Mouse (Mus musculus) gastrocnemius, adult 8-10 months (tissue): ENCODE measurements around the gene Psmd8. TPM values are rescaled to one million over a fixed set of nuclear protein-coding genes. Genes with fewer than 3 reads are reported as not detected.
"Not testable (repeated sequence)": the region's sequence is repeated elsewhere in the genome, so short reads cannot be mapped to it uniquely, and the experiment has no call there.

Experiments
- DNase-seq, 2 experiments: peaks; one replicate each; pipeline ENCODE4 v3.0.0; 2022; ENCODE audit warnings: low spot score in 2 of 2
- total RNA-seq, 4 experiments: library from RNA; stranded (reverse); gene quantifications; 2 replicates each; pipeline ENCODE4 v1.2.4; 2022

The Psmd8 gene
- total RNA-seq, 4 experiments from 2014 or later = 168 to 274 (median 229) TPM

GRCm38 (mm10) chr7:29139237-29139636 is 41.3 kb downstream of the Psmd8 start:
- not testable (repeated sequence) for DNase-seq

- no peak for DNase-seq
Measured at GRCm38 (mm10) chr7:29137429-29137828, 43.1 kb downstream of the Psmd8 start.

- DNase-seq = no peak
Measured at GRCm38 (mm10) chr7:29134693-29135386, 45.7 kb downstream of the Psmd8 start, which contains the start of gene Rasgrp4. TSS of gene Rasgrp4 (plus strand) at chr7:29134851.

- DNase-seq = no peak
Measured at GRCm38 (mm10) chr7:29134230-29134629, 46.3 kb downstream of the Psmd8 start.

GRCm38 (mm10) chr7:29128725-29129124 is 51.8 kb downstream of the Psmd8 start:
- no peak for DNase-seq

- peak; percentile 74 to 79 for DNase-seq
Measured at GRCm38 (mm10) chr7:29126173-29126915, 54.2 kb downstream of the Psmd8 start.

- peak; percentile 77 to 86 for DNase-seq
Measured at GRCm38 (mm10) chr7:29124970-29125369, 55.5 kb downstream of the Psmd8 start, which contains the start of gene Ryr1. TSS of gene Ryr1 (minus strand) at chr7:29125179.

Other genes starting within 250 kb of the Psmd8 start
- gene Actn4, start 218.4 kb downstream of the Psmd8 start, total RNA-seq = 10 to 100 TPM; 21.3 to 36.9 (median 28.2) TPM
- 100 to 1,000 TPM; 130 to 143 (median 134) TPM for gene Eif3k, start 198.8 kb downstream of the Psmd8 start, total RNA-seq
- gene Map4k1, start 198.7 kb downstream of the Psmd8 start, total RNA-seq = under 1 TPM; 0.22 to 0.82 (median 0.41) TPM
- 1,000 to 10,000 TPM; 1,847 to 2,398 (median 2,093) TPM for gene Ryr1, start 55.5 kb downstream of the Psmd8 start, total RNA-seq
- gene Rasgrp4, start 45.9 kb downstream of the Psmd8 start, total RNA-seq = under 1 TPM; 0.24 to 0.67 (median 0.37) TPM
- 10 to 100 TPM in 3 of 4 experiments, 1 to 10 TPM in 1; 9.9 to 11.0 (median 10.5) TPM for gene Fam98c, start 24.5 kb downstream of the Psmd8 start, total RNA-seq
- under 1 TPM in 3 of 4 experiments, not detected in 1; 0.21 to 0.25 (median 0.24) TPM for gene Ggn, start 10.5 kb downstream of the Psmd8 start, total RNA-seq
- 1 to 10 TPM; 1.6 to 3.6 (median 2.6) TPM for gene Spred3, start 10.3 kb downstream of the Psmd8 start, total RNA-seq
- under 1 TPM in 2 of 4 experiments, not detected in 2; 0.13 to 0.68 TPM for gene Catsperg1, start 33.3 kb upstream of the Psmd8 start, total RNA-seq
- under 1 TPM; 0.39 to 0.63 (median 0.49) TPM for gene Kcnk6, start 51.8 kb upstream of the Psmd8 start, total RNA-seq
- gene Yif1b, start 57.6 kb upstream of the Psmd8 start, total RNA-seq = 10 to 100 TPM; 36.9 to 39.3 (median 38.4) TPM
- gene 2200002D01Rik, start 67.8 kb upstream of the Psmd8 start, total RNA-seq = under 1 TPM in 3 of 4 experiments, not detected in 1; 0.44 to 0.85 (median 0.79) TPM
- gene Spint2, start 101.2 kb upstream of the Psmd8 start, total RNA-seq = 10 to 100 TPM; 11.2 to 15.9 (median 12.5) TPM
- gene Ppp1r14a, start 108.6 kb upstream of the Psmd8 start, total RNA-seq = 1 to 10 TPM; 2.7 to 3.4 (median 3.0) TPM
- gene Dpf1, start 123.2 kb upstream of the Psmd8 start, total RNA-seq = 1 to 10 TPM in 3 of 4 experiments, under 1 TPM in 1; 0.92 to 4.5 (median 2.0) TPM